Mouse (Mus musculus) ES-Bruce4 (cell line): ENCODE measurements around the gene Irf2bpl.

ENCODE experiments used
- CTCF ChIP-seq: IDR thresholded peaks from one replicate; pipeline ENCODE4 v1.8.1; 2011; ENCODE audit warnings: low read depth, low read length
- EP300 ChIP-seq: IDR thresholded peaks from 2 replicates; pipeline ENCODE4 v1.6.1; 2011; ENCODE audit warnings: low read depth, low read length; ENCODE audit not compliant: insufficient read depth
- POLR2A ChIP-seq: IDR thresholded peaks from one replicate; pipeline ENCODE4 v1.8.1; 2011; ENCODE audit warnings: low read length; ENCODE audit not compliant: insufficient read depth

- TF ChIP-seq POLR2A, result no peak
- TF ChIP-seq CTCF, result no peak
- no peak for TF ChIP-seq EP300
Observed at GRCm38 (mm10) chr12:86883019-86883279, 1.6 kb downstream of the Irf2bpl start.
